Mouse (Mus musculus) heart, postnatal 0 days (tissue): ENCODE data around the gene Mrpl4.

Source experiments
- CTCF ChIP-seq: IDR thresholded peaks from 2 replicates; pipeline ENCODE4 v1.5.1; 2016; ENCODE audit warnings: antibody characterized with exemption, control low read depth, low read depth
- EP300 ChIP-seq: IDR thresholded peaks from 2 replicates; pipeline ENCODE4 v1.6.1; 2016; ENCODE audit warnings: antibody characterized with exemption, low read depth

DNA sequence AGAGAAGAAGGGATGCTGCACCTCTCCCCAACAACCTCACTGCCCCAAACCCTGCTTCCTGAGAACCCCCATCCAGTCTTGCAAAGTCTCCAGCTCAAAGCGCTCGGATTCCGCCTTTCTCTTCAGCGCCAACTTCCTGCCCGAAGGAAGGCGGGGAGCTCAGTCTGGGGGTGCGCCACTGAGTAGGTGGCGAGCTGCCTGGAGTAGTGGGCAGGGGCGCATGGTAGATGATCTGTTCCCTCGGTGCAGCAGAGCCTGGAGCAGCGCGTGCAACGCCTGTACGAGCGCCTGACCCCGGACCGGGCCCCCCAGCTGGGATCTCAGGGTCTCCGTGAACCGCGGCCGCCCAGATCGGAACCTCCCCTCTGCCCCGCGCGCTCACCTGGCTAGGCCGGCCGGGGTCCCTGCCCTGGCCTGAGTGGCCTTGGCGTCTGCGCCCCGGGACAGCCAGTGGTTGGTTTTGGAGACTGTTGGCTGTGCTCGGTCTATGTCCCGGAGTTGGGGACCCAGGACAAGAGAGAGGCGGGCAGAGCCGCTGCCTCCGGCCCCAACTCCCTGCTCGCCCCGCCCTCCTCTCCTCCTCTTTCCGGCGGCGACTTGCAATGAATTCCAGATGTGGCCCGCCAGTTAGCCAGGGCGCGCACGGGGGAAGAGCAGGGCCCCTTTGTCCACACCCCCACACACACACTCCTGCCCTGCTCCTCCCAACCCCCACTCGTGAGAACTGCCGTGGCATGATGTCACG, 26.1 kb upstream of the Mrpl4 start, which contains the start of gene S1pr2:
- no peak for TF ChIP-seq CTCF
- no peak; the same call in 1 of the 2 replicates for TF ChIP-seq EP300
